Mouse (Mus musculus) spleen, postnatal 4 days (tissue): ENCODE measurements at regions not wholly inside any gene's neighbourhood (a gene's known extent, or its start where the extent isn't known, plus 50 kb on each side); places are given as distances from the start of the nearest gene placed in this dataset.

Experiments used
- DNase-seq, 2 experiments: peaks; one replicate each; pipeline ENCODE4 v3.0.0; 2022; ENCODE audit warnings: low spot score in 2 of 2

DNA sequence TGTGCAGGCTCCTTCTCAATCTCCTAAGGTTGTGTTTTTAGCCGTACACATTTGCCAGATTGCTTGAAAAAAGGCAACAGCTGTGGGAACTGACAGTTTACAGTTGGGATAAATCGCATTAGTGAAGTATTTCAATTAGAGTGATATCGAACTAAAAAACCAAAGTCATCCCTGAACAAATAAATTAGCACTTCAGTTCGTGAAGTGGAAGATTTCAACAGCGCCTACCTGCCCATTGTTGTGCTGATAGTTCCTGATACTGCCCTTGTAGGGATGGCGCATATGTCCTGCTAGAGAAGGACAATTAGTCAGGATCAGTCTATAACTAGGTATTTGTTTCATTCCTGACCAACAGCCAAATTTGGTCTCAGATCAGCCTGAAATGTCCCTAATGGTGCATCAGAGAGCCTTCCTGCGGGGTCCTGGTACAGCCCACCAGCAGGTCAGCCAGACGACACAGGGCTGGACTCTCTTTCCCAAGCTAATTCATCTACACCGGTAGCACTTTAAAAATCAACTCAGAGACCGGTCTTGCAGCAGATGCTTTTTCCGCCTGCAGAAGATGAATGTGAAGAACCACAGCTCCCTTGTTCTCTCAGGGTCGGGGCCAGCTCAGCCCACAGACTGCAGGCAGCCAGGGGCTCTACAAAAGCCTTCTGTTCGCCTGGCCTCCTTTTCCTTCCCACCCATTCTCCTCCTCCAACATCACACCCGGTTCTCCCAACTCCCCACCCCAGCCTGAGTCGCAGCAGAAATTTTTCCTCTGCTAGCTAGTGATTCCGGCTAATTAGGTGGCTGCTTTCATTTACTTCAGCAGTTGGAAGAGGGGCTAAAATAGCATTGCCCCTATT lies 146.1 kb downstream of the Psat1 start:
- no peak for DNase-seq

DNA sequence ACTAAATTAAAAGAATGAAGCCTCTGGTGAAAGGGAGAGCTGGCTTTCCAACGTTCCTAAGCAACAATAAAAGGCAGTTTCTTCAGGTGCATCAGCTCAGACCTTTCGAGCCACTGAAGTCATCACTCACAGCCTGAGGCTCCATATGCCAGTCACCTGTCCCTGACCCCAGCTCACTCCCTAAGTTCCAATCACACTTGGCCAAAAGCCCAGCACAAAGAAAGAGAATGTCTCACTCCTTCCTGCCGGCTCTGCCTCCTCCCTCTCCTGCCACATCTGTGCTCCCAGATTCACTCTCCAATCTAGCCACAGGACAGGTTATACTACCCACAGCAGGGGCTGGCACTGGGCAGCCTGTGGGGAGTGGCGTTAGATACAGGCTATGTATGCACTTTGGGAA lies 150.7 kb downstream of the Psat1 start:
- no peak for DNase-seq

DNA sequence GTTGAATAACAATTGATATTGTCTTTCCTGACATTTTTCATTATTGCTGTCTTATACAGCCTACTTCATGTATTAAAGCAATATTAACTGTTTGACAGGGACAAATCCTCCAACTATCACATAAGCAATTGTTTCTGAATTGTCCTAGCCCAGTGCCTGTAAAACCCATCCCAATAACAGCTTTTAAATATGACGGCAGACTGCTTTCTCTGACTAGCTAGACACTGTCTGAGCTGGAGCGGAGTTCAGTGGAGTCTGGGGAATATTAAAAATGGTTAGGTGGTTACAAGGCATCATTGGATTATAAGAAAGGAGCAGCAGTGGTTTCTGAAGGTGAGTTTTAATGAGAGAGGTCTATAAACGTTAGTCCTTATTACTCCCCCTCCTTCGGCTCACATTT lies 155.2 kb downstream of the Psat1 start:
- DNase-seq: no peak

DNA sequence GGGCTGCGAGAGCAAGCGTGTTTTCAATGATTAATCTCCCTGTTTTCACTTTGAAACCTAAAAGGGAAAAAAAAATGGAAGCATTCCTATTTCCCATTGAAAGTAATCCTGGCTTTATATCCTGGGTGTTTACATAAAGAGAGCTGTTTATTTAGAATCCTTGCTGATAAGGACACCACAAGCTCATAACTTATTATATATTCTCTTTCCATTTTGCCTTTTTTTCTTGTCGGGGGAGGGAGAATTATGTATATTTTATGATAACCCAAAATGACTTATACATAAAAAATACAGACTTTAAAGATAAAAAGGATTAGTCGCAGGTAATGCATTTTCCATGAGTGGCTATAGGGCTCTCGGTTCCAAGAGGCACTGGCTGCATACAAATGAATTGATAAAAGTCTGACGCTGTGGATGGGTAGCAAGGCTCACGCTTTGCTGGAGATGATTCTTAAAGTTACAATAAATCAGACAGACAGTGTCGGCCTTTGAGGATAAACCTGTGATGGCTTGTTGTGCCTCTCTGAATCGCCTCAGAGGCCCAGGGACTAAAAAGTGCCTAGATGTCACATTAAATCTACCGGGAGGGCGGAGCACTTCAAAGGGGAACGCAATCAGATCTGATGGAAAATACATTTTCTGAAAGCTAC lies 155.7 kb downstream of the Psat1 start:
- DNase-seq: no peak

DNA sequence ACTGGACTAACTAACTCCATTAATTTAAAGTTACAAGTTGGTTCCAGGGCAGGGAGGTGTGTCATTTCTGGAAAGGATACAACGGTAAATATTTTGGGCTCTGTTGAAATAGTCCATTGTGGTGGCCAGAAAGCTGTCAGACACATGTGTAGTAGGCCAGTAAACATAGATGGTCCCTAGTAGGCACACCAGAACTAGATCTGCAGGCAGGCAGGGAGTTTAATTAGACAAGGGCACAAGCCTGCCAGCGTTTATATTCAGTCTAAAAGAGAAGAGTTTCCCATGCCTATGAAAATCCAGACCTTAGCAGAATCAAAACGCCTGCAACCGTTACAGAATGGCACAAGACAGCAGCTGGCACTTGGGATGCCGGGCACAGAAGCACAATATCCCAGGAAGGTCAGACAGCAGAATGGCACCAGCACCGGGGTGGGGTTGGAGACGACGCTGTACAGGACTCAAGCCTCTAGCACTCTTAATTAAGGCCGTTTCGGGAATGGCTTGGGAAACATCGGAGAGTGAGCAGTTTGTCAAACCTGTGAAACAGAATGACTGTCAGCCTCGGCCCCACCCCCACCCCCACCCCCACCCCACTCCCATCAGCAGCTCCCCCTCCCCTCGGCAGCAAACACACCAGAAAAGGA lies 156.4 kb downstream of the Psat1 start:
- DNase-seq: no peak

DNA sequence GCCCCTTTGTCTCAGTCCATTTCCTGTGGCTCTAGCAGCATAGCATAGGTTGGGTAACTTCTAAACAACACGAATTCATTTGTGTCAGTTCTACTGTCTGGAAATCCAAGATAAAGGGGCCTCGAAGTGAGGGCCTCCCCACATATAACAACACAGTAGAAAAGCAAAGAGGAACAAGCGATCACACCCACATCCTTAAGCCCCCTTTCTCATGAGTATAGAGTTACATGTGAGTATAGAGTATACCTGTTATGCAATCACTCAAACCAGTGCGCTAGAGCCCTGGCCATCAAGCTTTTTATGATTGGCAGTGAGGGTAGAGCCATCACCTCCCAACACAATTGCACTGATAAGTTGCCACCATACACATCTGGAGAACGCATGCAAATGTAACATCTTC lies 157.4 kb downstream of the Psat1 start:
- no peak for DNase-seq

DNA sequence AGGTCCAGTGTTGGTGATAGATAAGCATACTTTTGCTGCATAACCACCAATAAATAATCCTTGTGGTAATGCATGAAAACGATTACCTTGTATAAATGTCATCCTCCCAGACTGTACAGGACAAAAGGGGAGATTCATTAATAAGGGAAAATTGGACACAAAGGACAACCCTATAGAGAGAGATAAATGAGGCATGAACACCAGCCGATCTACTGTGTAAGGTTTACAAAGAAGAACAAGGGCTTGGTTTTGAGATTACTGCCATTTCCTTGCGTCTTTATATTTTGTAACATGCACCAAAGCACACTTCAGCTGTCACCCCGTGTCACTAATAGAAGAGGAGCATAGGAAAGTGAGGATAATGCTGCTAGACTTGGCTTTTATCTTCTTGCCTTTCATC lies 162.5 kb downstream of the Psat1 start:
- DNase-seq: no peak

DNA sequence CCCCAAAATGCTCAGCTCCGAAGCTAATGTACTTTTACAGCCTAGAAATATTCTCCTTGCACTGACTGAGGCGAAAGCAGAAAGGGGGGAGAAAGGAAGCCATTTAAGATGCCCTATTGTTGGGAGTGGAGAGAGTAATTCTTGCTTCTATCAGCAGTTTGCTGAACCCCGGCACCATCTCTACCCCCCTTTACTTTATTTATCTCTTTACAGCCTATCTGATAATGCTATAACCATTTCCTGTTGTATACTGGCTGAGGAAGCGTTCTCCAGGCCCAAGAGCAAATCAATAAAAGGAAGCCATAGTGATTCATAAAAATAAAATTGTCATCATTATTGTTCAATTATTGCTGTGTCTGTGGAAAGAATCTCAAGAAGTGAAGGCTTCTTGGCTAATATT lies 177.5 kb downstream of the Psat1 start:
- DNase-seq: no peak

DNA sequence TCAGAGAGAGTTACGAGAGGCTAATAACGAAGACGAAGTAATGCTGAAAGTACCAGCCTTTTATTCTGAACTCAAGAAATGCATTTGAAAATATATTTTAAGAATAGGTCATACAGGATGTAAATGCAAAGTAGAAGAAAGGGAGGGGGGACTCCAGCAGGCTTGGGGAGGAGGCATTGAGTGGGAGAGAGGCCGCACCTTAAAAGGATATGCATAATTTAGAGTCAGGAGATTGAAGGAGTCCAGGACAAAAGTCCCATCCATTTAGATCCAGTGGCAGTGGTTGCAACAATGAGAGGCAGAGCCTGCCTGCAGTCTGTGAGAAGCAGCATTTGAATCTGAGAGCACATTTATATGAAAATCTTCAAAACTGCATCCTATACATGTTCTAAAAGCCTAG lies 186.1 kb downstream of the Psat1 start:
- no peak for DNase-seq

DNA sequence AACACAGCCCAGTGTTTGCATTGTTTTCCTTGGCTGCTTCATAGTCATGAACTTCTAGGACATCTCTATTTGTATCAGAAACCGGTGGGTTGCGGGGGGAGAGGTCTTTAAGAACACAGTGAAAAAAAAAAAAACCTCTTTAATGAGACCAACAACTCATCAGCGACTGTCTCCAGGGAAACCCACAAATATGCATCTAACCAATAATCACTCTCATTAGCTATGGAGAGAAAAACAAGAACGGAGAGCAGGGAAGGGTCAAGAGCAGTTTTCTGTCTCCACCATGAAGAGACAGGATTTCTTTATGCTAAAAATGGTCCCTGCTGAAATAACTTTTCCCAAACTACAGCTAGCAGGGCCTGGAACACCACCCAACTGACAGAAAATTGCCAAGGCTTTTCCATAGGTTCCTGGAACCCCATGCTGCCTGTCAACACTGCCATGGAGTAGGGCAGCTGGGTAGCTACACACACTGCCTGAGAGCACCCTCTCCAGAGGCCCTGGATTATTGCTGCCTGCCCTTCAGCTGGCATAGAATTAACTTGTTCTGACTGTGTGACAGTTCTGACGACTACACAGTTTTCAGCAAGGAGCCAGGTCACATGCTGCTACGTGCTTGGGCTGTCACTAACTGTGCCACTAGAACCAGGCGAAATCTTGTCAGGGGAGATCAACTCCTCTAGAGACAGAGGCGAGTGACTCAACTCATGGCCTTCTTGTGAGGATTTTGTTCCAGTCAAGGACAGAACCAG lies 201.9 kb downstream of the Psat1 start:
- no peak for DNase-seq

DNA sequence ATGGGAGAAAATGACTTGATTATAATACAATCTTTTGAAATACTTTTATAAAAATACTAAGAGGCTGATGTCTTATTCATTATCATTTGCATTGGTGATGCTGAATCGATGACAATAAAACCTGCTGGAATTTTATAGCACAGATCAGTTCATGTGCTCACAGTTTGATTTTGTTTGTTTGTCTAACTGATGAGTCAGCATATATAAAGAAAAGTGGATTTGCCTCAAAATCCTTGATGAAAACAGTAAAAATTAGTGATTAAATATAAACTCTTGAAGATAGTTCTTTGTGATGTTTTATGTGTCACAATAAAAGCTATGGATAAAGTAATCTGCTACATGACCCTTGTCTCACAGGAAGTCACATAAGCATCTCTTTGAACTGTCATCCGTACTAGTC lies 210.9 kb downstream of the Psat1 start:
- DNase-seq: no peak

DNA sequence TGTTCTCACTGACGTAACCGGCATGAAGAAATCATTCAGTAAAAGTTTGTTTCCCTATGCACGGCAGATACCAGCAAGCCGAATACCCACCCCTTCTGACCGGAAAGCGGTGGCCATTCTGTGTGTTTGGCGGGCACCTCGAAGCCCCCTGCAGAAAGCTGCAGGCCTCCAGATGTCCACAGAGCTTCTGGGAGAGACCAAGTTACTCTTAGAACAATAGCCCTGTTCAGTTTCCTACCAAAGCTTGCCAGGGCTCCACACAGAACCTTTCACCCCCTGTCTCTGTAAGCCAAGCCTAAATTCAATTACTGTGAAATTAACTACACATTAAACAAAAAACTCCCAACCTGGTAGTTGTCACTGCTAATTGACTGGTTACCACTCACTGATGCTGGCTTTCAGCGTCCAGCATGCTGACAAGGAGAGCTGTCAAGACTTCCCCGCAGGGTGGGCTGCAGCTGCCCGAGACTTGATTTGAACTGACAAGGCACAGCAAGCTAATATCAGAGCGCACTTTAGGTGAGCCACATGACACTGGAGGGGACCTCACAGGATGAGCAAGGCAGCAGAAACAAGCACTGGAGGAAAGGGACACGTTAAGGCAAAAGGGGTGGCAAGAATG lies 220.2 kb downstream of the Psat1 start:
- DNase-seq: no peak

DNA sequence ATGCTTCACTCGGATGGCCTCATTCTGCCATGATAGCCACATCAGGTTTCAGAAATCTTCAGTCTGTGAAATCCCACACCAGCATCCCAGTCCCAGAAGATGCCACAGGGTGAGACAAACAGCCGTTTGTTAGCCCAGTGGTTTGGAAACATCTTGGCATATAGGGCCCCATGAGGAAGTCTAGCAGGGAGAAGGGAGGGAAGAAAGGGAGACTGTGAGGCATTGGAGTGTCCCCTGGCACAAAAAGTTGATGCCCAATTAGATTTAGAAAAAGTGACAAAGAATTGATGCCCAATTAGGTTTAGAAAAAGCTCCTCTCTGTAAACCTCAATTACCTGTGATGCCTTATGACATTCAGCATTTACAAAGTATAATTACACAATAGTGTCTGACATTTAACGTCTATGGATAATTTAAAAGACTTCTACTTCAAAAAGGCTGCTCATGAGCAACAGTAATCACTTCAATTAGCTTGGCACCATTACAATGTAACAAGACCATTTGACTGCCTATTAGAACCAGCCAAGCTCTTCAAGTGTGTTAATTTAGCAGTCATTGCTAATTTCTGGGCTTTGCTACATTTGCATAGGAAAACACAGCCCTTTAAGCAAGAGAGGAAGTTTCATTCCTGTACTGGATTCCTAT lies 254.6 kb downstream of the Psat1 start:
- no peak for DNase-seq

DNA sequence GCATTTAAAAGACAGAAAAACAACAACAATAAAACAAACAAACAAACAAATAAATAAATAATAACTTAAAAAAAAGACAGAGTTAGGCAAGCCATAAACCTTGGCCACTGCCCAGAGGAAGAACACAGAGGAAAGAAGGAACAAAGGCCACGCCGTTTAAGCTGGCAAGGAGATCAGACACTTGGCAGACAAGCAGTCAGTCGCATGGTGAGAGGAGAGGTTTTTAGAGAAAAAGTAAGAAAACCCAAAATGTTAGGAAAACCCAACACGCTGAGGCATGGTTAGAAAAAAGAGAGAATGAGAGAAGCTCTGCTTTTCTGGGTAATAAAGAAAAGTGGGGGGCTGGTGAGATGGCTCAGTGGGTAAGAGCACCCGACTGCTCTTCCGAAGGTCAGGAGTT lies 277.1 kb downstream of the Psat1 start:
- DNase-seq: no peak

DNA sequence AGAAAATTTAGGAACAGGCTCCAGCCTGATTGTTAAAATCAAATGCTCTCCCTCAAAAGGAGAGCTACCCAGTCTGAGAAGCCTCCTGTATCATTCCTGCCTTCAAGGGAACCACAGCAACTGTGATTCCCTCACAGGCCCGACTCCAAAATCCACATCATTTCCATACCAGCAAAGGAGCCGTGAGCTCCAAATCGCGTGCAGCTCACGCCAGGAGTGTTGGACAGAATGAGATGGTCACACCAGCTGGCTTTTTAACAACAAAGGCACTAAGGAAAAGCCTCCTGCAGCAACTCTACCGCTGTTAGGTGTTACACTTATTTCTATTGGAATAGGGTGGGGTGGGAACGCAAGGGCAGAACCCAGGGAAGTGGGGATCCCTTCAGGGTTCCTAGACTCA lies 277.6 kb downstream of the Psat1 start:
- no peak for DNase-seq

DNA sequence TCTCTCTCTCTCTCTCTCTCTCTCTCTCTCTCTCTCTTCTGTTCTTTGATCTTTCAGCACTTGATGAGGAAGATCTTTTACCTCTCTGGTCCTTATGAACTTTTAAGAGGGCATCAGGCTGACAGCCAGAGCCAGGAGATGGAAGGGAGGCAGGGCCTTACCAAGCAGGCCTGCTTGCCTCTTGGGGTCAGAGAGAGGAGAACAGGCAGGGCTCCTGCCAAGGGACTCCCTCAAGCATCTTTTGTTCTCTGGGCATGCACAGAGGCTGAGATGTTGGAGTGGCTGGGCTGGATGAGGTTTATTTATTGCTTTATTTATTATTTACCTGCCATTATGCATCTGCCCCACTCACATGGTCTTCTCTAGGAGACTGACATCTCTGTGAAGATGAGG lies 278.5 kb downstream of the Psat1 start:
- no peak for DNase-seq

DNA sequence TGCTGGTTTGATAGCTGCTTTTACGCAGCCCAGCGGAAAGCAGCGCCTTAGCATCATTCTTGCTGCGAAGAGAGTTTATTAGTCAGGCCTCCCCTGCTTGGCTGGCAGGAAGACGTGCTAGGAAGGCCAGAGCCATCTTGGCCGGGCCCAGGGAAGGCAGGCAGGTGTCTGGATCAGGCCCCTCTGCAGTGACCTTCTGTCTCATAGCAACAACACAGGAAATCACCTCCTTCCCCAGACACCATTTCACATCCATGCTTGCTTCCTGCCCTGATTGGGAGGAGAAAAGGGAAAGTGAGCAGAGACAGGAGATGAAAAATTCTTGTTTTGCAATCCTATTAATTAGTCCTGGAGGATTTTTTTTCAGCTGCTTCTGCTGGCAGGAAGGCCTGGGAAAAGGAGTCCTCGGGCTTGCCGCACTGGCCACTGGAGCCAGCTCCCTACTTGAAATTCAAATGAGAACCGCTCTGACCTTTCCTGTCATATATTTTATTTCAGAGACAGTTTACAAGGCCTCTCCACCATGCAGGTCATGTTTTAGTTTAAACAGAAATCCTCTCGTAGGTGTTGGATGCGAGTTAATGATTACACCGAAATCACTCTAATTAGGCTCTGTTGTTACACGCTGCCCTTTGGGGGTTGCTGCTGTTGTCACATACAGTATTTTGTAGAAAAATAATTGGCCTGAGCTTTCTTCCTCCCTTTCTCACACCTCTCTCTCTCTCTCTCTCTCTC lies 279.1 kb downstream of the Psat1 start:
- no peak for DNase-seq

DNA sequence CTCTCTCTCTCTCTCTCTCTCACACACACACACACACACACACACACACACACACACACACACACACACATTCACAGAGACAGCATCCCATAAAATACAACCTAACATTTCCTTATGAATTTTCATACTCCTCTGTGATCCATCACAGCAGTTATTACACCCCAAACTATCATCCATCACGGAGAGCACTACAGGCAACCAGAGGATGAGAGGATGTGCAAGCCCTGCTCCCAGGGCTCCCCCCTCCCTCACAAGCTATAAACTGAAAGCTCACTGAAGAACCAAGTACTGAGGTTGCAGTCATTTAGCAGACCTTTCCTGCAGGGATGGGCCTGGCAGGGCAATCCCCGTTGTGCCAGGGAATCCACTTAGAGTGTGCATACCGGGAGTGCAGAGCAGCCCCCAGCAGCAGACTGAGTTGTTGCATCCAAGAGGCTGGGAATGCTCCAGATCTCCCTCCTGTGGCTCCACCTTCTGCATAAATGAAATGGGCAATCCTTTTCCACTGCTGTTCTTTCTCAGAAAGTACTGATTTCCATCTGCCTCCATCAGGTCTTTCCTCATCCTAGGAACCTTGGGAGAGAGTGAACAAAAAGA lies 283.4 kb downstream of the Psat1 start:
- no peak for DNase-seq

DNA sequence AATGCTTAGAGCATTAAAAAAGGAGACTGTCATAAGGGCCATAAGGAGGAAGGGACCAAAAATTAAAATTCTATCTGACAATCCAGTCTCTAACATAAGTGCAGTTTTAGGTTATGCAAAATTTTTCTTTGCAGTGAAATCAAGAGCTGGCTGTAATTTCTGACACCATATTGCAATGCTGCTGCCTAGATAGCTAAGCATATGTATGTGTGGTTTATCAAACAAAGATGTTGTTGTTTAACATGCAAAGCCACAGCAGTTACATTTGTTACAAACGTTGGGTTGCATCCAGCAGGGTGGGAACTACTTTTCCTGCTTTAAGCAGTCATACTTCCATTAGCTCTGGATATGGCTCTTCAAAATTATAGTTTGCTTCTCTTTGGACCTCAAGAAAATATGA lies 288.5 kb downstream of the Psat1 start:
- no peak for DNase-seq

DNA sequence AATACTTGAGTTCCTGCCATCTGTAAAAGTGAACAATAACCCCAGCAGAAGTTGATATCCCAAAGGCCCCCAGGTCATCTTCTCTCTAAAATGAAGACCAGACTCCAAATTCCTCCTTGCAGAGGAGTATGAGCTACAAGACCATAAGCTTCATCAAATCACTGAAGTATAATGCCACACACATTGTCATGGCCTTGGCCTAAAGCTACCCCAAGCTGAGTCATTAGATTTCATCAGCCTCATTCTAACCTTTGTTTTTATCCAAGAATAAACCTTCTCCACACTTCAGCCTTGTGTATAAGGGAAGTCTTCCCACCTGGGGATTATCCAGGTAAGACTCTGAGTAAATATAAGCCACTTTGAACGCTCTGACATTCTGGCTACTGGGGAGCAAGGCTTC lies 289.3 kb downstream of the Psat1 start:
- no peak for DNase-seq
